Mouse (Mus musculus) layer of hippocampus, adult 9-11 months (tissue): ENCODE measurements around the gene Vrk2.

Source experiments
- DNase-seq: peaks from one replicate; pipeline ENCODE4 v3.0.0; 2022

Gene Vrk2

GRCm38 (mm10) chr11:26537816-26538215 is 56.0 kb downstream of the Vrk2 start:
- DNase-seq: no peak

- no peak for DNase-seq
Measured at GRCm38 (mm10) chr11:26533828-26534119, 60.0 kb downstream of the Vrk2 start.

DNA sequence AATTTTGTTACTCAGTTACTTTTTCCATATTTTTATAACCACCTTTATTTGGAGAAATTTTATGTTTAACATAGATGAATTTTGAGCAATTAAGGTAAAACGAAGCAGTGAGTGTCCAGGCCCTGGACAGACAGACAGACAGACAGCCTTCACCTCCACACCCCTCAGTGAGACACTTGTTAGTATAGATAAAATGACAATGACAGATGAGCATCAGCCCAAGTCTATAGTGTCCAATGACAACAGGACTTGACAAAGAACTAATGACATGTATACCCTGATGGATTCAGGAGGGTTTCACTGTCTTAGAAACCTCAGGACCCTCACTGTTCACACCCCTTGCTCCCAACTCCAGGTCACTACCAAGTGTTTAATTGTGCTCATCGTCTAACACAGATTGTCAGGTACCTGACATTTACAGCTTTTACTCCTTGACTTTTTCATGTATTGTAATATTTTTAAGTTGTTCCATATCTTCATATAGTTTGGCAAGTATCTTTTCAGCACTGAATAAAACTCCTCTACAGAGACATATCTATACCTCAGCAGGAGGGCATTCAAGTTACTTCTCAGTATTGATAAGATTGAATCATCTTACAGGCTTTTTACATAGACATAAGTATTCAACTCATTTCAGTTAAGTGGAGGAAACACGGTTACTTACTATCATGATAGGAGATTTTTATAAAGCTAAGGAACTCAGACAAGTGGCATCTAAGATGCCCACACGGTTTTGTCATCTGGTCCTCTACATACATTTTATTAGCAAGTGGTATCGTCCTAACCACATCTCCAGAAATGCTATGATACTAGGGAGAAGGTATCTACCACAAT is 60.6 kb downstream of the Vrk2 start:
- DNase-seq: no peak

GRCm38 (mm10) chr11:26526861-26527260 is 66.9 kb downstream of the Vrk2 start:
- DNase-seq: no peak

DNA sequence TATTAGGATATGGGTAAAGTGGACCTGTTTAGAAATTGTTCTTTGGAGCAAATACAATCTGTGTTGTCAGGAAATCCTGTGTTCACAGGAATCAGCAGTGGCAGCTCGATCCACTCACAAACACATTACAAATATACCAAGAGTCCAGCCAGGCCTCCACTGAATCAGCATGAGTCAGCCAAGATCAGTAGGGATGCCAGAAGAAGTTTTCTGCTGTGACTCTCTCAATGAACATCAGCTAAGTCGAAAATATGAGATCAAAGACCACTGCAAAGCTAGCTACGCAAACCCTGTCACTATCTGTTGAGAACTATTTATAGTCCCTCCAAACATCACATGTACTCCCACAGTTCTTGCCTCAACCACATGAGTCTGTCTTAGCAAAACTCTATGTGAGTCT is 74.8 kb downstream of the Vrk2 start:
- DNase-seq: no peak

- no peak for DNase-seq
Measured at GRCm38 (mm10) chr11:26516086-26516485, 77.7 kb downstream of the Vrk2 start.

DNA sequence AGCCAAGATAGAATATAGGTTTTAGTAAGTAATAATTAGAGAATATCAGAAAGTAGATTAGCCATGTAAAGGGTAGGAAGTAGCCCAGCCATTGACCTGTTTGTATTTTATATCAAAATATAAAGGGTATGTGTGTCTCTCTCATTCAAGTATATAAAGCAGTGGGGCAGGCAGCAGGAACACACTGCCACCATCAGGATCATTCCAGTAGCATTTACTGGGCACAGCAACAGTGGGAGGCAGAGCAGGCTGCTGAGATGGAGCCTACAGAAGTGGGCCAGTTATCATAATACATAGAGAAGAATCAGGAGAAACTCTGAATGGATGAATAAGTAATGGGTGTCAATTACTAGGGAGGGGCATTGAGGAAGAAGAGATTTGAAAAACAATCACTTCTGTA is 80.1 kb downstream of the Vrk2 start:
- no peak for DNase-seq

- no peak for DNase-seq
Measured at GRCm38 (mm10) chr11:26495951-26496350, 97.8 kb downstream of the Vrk2 start.

- DNase-seq: peak; percentile 22
Measured at GRCm38 (mm10) chr11:26489761-26490466, 103.9 kb downstream of the Vrk2 start.

GRCm38 (mm10) chr11:26481691-26482242 is 112.0 kb downstream of the Vrk2 start:
- peak; percentile 19 for DNase-seq

GRCm38 (mm10) chr11:26477037-26477739 is 116.6 kb downstream of the Vrk2 start:
- DNase-seq: no peak

GRCm38 (mm10) chr11:26454081-26454480 is 139.7 kb downstream of the Vrk2 start:
- DNase-seq: no peak

DNA sequence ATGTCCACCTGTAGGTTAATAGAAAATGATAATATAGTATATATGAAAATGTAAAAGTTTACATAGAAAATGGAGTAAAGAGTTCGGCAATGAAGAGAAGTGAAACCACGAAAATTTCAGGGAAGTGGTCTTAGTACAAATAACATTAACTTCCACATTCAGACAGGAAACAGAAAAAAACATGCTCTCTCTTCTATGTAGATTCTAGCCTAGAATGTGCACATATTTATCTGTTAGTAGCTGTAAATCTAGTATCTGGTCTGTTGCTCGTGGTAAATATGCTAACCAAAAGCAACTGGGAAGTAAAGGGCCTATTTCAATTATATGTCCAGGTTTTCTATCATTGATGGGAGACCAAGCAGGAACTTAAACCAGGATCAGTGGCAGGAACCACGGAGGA is 141.1 kb downstream of the Vrk2 start:
- DNase-seq: no peak

GRCm38 (mm10) chr11:26451228-26451627 is 142.6 kb downstream of the Vrk2 start:
- no peak for DNase-seq

DNA sequence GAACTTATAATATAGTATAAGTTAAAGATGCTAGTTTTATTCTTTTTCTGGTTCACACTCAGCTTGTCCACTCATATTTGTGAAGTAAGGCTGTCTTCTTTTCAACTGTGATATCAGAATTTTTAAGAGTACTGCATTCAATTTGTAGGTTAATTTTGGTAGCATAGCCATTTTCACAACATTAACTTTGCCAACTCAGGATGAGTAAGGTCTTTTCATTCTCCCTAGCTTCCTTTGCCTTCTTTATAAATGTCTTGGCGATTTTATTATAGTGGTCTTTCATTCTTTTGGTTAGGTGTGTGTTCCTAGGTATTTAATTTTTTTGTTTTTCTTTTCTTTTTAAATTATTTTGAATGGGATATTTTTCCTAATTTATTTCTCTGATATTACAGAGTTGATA is 143.2 kb downstream of the Vrk2 start:
- DNase-seq: no peak

- no peak for DNase-seq
Measured at GRCm38 (mm10) chr11:26449789-26450188, 144.0 kb downstream of the Vrk2 start.

DNA sequence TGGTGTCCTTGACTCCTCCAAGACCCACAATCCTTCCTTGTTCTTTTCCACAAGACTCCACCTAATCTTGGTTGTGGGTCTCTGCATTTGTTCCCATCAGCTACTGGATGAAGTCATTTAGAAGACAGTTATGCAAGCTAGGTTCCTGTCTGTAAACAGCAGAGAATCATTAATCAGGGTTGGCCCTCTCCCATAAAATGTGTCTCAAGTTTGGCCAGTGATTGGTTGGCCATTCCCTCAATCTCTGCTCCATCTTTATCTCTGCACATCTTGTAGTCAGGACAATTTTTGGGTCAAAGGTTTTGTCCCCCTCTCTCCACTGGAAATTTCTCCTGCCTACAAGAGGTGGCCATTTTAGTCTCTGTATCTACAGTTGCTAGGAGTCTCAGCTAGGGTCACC is 149.4 kb downstream of the Vrk2 start:
- DNase-seq: no peak

DNA sequence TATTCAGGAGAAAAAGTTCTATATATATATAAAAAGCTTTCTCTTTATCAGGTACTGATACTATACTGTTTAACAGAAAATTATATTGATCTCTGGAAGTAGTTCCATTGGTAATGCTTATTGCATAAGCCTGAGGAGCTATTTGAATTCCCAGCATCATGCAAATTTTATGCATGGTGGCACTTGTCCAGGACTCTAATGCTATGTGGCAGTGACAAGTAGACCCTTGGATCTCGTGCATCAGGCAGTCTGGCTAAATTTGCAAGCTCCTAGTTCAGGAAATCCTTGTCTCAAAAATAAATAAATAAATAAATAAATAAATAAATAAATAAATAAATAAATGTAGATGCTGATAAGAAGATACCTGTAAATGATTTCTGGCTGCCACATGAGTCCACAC is 152.7 kb downstream of the Vrk2 start:
- DNase-seq: no peak

DNA sequence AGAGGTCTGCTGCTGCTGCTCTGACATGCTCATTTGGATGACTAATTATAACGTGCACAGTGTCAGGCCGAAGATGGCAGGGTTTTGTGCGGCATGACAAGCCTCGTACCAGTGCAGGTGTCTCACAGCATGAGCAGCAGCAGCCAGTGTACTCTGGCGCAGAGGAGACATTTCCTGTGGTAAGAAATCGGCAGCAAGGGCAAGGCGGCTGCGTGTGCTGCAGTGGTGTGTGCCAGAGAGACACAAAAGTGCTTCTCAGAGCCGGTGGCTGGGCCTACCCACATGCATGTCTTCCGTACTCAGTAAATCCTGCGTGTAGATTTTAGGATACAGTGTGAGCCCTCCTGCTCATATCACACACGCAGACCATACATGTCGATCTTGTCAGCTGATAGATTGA is 156.0 kb downstream of the Vrk2 start:
- peak; percentile 19 for DNase-seq

DNA sequence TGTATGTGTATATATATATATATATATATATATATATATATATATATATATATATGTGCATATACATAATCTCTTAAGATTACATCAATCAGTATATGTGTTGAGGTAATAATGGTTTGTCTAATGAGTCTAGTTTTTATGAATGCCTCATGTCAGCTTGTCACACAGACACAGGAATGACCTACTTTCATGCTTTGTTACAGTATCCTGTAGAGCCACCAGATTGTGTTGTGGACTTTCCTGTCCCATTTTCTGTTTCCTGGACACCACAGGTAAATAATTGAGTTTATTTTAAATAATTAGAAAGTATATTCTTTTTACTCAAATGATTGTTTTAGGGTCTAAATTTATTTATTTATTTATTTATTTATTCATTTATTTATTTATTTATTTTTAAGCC is 159.6 kb downstream of the Vrk2 start:
- DNase-seq: no peak

- no peak for DNase-seq
Measured at GRCm38 (mm10) chr11:26421472-26421871, 172.3 kb downstream of the Vrk2 start.
